Mouse (Mus musculus): ENCODE measurements around the gene Agr3. TPM values are rescaled to one million over a fixed set of nuclear protein-coding genes. Genes with fewer than 3 reads are reported as not detected.

The Agr3 gene
- 0.33 TPM for polyA plus RNA-seq (2017; shearing (Covaris generic))

GRCm38 (mm10) chr12:35925402-35925801 lies at the start of gene Agr3:
Agr3 (plus strand) TSS chr12:35925620.

GRCm38 (mm10) chr12:35992711-35993110 lies 67.3 kb downstream of the Agr3 start, which contains the start of gene Agr2:
Agr2 (plus strand) TSS chr12:35992907.

Other genes starting within 250 kb of the Agr3 start
- gene Agr2, start 67.3 kb downstream of the Agr3 start, polyA plus RNA-seq (2017; shearing (Covaris generic)), result not detected
- 271 TPM for gene Tspan13, start 116.9 kb downstream of the Agr3 start, polyA plus RNA-seq (2017; shearing (Covaris generic))
- gene Ankmy2, start 231.5 kb downstream of the Agr3 start, polyA plus RNA-seq (2017; shearing (Covaris generic)), result 57.3 TPM
- gene Bzw2, start 232.5 kb downstream of the Agr3 start, polyA plus RNA-seq (2017; shearing (Covaris generic)), result 228 TPM